Mouse (Mus musculus): Measurements from ENCODE around the gene Nr1i2.

GRCm38 (mm10) chr16:38205272-38205671, 89.4 kb downstream of the Nr1i2 start:
- TF ChIP-seq POLR2A (IDR thresholded peaks at IDR 0.05; ENCODE audit: insufficient read depth, low read depth, low read length) (no peak), CTCF (IDR thresholded peaks at IDR 0.05) (no peak)

Measured in heart, adult 2 months (tissue).